Mouse (Mus musculus): ENCODE measurements around the gene Samd7. TPM values are rescaled to one million over a fixed set of nuclear protein-coding genes. Genes with fewer than 3 reads are reported as not detected.

The Samd7 gene
- polyA plus RNA-seq, 1 experiment = 0.04 TPM

GRCm38 (mm10) chr3:30754696-30755095 lies 8.6 kb downstream of the Samd7 start:
- DNase-seq (ENCODE audit: extremely low spot score in 1 of 2, low spot score in 1 of 2) = no peak

DNA sequence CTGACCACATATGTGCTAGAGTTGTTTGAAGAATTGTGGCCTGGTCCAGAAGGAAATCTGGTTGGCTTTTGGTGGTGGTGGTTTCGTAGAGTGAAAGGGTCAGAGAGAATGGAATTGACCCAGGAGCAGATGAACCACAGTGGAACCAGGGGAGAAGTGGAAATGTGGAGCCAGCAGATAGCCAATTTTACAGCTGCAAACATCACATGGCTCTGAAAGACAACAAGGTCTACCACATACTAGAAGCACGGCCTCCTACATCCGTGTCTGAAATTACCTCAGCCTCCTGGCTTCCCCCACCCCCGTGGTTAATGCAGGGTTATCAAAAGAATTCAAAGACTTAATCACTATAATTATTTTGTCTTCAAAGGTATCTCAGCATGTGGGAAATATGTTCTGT lies 18.8 kb downstream of the Samd7 start:
- DNase-seq (ENCODE audit: extremely low spot score in 1 of 2, low spot score in 1 of 2) = no peak

GRCm38 (mm10) chr3:30765311-30766027 lies 19.4 kb downstream of the Samd7 start:
- no peak for DNase-seq (ENCODE audit: extremely low spot score in 1 of 2, low spot score in 1 of 2)

GRCm38 (mm10) chr3:30766177-30766576 lies 20.1 kb downstream of the Samd7 start:
- no peak for DNase-seq (ENCODE audit: extremely low spot score in 1 of 2, low spot score in 1 of 2)

DNA sequence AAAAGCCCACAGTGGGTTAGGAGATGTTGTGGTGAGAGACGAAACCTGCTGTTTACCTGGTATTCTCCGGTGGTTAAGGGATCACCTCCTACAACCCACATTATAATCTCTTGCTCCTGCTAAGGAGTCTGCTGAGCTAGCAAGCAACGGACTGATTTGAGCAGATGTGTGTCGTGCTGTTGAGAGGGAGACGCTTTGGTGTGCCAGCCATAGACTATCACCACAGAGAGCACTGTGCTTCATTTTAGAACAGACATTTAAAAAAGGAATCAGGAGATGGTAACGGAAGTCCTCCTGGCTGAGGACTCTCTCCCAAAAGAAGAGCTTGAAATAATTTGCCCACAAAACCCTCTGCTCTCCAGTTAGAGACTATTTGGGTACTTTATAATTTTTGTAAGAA lies 21.2 kb downstream of the Samd7 start:
- peak; percentile 12 to 42 for DNase-seq (ENCODE audit: extremely low spot score in 1 of 2, low spot score in 1 of 2)

DNA sequence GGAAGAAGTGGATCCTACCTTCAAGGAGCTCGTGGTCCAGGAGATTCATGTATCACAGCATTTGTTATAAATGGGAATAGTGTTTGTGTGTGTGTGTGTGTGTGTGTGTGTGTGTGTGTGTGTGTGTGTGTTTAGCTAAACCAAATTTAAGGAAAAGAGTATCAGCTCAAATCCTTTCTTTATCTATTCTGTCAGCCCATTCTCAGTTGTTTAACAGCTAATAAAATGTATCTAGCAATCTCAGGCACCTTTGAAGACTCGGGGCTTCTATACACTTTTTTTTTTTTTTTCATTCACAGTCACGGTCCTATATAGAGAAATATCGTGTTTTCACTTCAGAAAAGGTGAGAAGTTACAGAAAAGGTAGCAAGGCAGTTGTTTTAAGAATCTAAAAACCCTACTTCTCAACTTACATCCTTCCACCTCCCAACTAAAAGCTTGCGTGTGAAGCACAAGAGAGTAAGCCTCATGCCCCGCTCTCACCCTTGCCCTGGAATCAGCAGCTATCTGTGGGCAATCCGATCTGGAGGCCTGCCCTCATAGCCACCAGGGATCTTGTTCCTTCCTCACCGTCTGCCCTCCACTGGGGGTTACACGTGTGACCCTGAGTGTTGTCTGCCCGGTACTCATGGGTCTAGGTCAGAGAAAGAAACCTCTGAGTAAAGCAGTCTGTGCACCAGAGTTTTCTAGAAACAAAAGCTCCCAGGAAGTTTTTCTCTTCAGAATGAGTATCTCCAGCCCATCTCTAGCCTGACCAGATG lies 23.8 kb downstream of the Samd7 start:
- no peak for DNase-seq (ENCODE audit: extremely low spot score in 1 of 2, low spot score in 1 of 2)

- DNase-seq (ENCODE audit: extremely low spot score in 1 of 2, low spot score in 1 of 2) = no peak
These were observed 25.5 kb downstream of the Samd7 start for GRCm38 (mm10) chr3:30771560-30771959.

DNA sequence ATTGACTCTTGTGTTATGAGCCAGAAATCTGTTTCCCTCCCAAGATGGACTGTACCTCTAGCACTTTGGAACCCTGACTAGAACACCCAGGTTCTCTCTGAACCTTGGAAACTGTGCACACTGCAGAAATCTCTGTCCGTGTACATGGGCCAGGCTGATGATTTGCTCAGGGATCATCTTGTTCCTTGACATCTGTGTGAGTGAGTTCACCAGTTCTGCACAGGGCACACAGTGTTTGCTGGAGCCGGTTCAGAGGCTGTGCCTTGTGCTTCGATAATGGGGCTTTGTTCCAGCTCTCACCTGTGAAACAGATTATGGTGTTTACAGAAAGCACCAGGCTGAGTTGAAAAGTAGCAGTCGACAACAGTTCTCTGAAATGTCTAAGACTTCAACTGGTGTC lies 26.5 kb downstream of the Samd7 start:
- DNase-seq (ENCODE audit: extremely low spot score in 1 of 2, low spot score in 1 of 2) = no peak

GRCm38 (mm10) chr3:30774677-30775076 lies 28.6 kb downstream of the Samd7 start:
- peak in 1 of 2 experiments; percentile 42 for DNase-seq (ENCODE audit: extremely low spot score in 1 of 2, low spot score in 1 of 2)

DNA sequence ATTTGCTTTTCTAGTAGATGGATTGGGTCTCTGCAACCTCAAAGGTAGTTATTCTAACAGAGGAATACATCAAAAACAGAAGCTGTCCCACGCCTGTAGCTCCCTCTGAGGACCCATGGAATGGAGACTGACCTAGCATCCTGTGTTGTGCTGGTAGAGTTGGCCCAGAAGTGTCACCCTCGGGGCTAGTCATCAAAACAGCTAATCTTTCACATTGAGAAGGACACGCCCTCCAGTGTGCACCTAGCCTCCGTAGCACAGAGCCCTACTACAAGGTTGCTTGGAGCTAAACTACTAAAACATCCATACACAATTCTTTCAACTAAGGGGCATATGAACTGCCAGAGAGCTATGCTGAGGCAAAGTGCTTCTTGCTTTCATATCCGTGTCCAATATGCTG lies 31.9 kb downstream of the Samd7 start:
- DNase-seq (ENCODE audit: extremely low spot score in 1 of 2, low spot score in 1 of 2) = no peak

- no peak for DNase-seq (ENCODE audit: extremely low spot score in 1 of 2, low spot score in 1 of 2)
These were observed 42.4 kb downstream of the Samd7 start for GRCm38 (mm10) chr3:30788531-30788930.

GRCm38 (mm10) chr3:30792737-30793402 lies 46.8 kb downstream of the Samd7 start, which contains the start of gene Sec62:
Gene Sec62 (plus strand): TSS chr3:30792875.
- peak; percentile 87 to 95 for DNase-seq (ENCODE audit: extremely low spot score in 1 of 2, low spot score in 1 of 2)

GRCm38 (mm10) chr3:30793403-30794221 lies 47.5 kb downstream of the Samd7 start:
- DNase-seq (ENCODE audit: extremely low spot score in 1 of 2, low spot score in 1 of 2) = peak in 1 of 2 experiments; percentile 17

DNA sequence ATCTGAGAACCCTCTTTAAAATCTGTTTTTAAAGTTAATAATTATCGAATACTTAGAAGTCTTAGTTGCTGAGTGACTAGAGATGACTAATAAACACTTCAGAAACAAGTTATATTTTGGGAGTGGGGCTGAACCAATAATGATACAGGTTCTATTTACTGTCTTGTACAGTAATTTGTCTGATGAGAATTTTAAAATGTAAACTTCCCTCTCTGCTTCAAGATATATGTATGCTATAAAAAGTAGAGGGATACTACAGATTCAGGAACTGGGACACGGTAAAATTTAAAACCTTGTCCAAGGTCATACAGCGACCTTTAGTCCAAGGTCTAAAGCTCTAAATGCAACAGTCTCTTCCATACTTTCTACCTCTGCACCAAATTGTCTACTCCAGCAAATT lies 56.1 kb downstream of the Samd7 start:
- no peak for DNase-seq (ENCODE audit: extremely low spot score in 1 of 2, low spot score in 1 of 2)

DNA sequence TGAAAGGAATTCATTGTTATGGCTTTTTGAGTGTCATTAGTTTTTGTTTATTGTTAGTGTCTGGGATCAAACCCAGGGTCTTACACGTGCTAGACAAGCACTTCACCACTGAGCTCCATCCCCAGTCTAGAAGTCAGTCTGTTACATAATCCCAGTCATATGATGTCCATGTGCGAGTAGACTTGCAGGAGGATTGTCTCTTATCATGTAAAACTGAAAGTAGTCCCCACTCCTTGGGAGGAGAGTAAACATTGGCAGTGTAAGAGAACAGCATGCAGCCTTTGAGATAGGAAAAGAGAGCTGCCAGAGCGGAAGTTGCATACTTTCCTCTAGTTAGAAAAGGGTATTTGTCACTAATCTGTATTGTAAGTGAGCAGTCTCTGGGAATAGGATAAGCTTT lies 66.8 kb downstream of the Samd7 start:
- no peak for DNase-seq (ENCODE audit: extremely low spot score in 1 of 2, low spot score in 1 of 2)

Other genes with a start within 250 kb of the Samd7 start
- gene Mecom, start 198.3 kb upstream of the Samd7 start, polyA plus RNA-seq (2012; rRNA removed) = 2.6 and 3.8 TPM in 2 replicates
- 0.62 and 0.74 TPM in 2 replicates for gene Actrt3, start 146.4 kb upstream of the Samd7 start, polyA plus RNA-seq (2012; rRNA removed)
- 11.6 and 14.7 TPM in 2 replicates for gene Mynn, start 144.2 kb upstream of the Samd7 start, polyA plus RNA-seq (2012; rRNA removed)
- gene Lrriq4, start 101.8 kb upstream of the Samd7 start, polyA plus RNA-seq (2012; rRNA removed) = not detected in 2 replicates
- 0.08 and 0.11 TPM in 2 replicates for gene Lrrc34, start 98.4 kb upstream of the Samd7 start, polyA plus RNA-seq (2012; rRNA removed)
- gene Lrrc31, start 46.5 kb upstream of the Samd7 start, polyA plus RNA-seq (2012; rRNA removed) = not detected in 2 replicates
- 102 and 113 TPM in 2 replicates for gene Sec62, start 46.6 kb downstream of the Samd7 start, polyA plus RNA-seq (2012; rRNA removed)
- 1.4 and 2.0 TPM in 2 replicates for gene Gpr160, start 109.7 kb downstream of the Samd7 start, polyA plus RNA-seq (2012; rRNA removed)
- 22.5 and 23.5 TPM in 2 replicates for gene Phc3, start 223.1 kb downstream of the Samd7 start, polyA plus RNA-seq (2012; rRNA removed)
- gene Prkci, start 249.5 kb downstream of the Samd7 start, polyA plus RNA-seq (2012; rRNA removed) = 38.2 and 39.1 TPM in 2 replicates